Mouse (Mus musculus): ENCODE measurements around the gene Cyp2e1. TPM values are rescaled to one million over a fixed set of nuclear protein-coding genes. Genes with fewer than 3 reads are reported as not detected.

Cyp2e1 gene
- polyA plus RNA-seq, 1 experiment from 2014 or later, result not detected

GRCm38 (mm10) chr7:140822731-140823130, 59.2 kb downstream of the Cyp2e1 start:
- no peaks in the 10 kb centered on the region for H3K36me3 ChIP-seq (ENCODE audit: control insufficient read depth, insufficient read depth, low read length)
- H3K27me3 ChIP-seq (ENCODE audit: control insufficient read depth, insufficient read depth, low read length), result no peaks in the 10 kb centered on the region
- H3K27ac ChIP-seq (ENCODE audit: low read length), result no peak overlapping the region
- H3K4me3 ChIP-seq (replicated peaks; ENCODE audit: low read length), result no peak overlapping the region
- WGBS, result 85% methylated on average over 4 of the region's 4 CpGs
- no peaks in the 10 kb centered on the region for H3K9me3 ChIP-seq (replicated peaks; ENCODE audit: control insufficient read depth, low read length)
- ATAC-seq (ENCODE audit: insufficient read depth, low FRiP score), result no peak
- no peak overlapping the region for H3K9ac ChIP-seq (ENCODE audit: low read length)
- H3K4me1 ChIP-seq (ENCODE audit: control insufficient read depth, insufficient read depth, low read length), result no peaks in the 10 kb centered on the region
- H3K4me2 ChIP-seq (ENCODE audit: low read depth, low read length), result no peak overlapping the region

Other genes with a start within 250 kb of the Cyp2e1 start
- gene Olfr538, start 195.9 kb upstream of the Cyp2e1 start, polyA plus RNA-seq (2015; fragmentation: Nextera tagmentation; extraction: Ambion mirVana), result not detected in 2 replicates
- 0.01 and 0.02 TPM in 2 replicates for gene Olfr46, start 162.5 kb upstream of the Cyp2e1 start, polyA plus RNA-seq (2015; fragmentation: Nextera tagmentation; extraction: Ambion mirVana)
- gene Olfr61, start 134.8 kb upstream of the Cyp2e1 start, polyA plus RNA-seq (2015; fragmentation: Nextera tagmentation; extraction: Ambion mirVana), result not detected in 2 replicates
- not detected in 2 replicates for gene Olfr53, start 117.3 kb upstream of the Cyp2e1 start, polyA plus RNA-seq (2015; fragmentation: Nextera tagmentation; extraction: Ambion mirVana)
- not detected in 2 replicates for gene Olfr539, start 103.8 kb upstream of the Cyp2e1 start, polyA plus RNA-seq (2015; fragmentation: Nextera tagmentation; extraction: Ambion mirVana)
- not detected in 2 replicates for gene Olfr45, start 81.8 kb upstream of the Cyp2e1 start, polyA plus RNA-seq (2015; fragmentation: Nextera tagmentation; extraction: Ambion mirVana)
- not detected in 2 replicates for gene Olfr541, start 66.5 kb upstream of the Cyp2e1 start, polyA plus RNA-seq (2015; fragmentation: Nextera tagmentation; extraction: Ambion mirVana)
- gene Syce1, start 24.1 kb downstream of the Cyp2e1 start, polyA plus RNA-seq (2015; fragmentation: Nextera tagmentation; extraction: Ambion mirVana), result 0.35 TPM in 1 of 2 replicates, not detected in the other
- 1.3 and 1.9 TPM in 2 replicates for gene Zfp941, start 58.4 kb downstream of the Cyp2e1 start, polyA plus RNA-seq (2015; fragmentation: Nextera tagmentation; extraction: Ambion mirVana)
- gene Urah, start 71.3 kb downstream of the Cyp2e1 start, polyA plus RNA-seq (2015; fragmentation: Nextera tagmentation; extraction: Ambion mirVana), result 26.7 and 34.7 TPM in 2 replicates
- not detected in 2 replicates for gene Scgb1c1, start 81.8 kb downstream of the Cyp2e1 start, polyA plus RNA-seq (2015; fragmentation: Nextera tagmentation; extraction: Ambion mirVana)
- gene Odf3, start 84.1 kb downstream of the Cyp2e1 start, polyA plus RNA-seq (2015; fragmentation: Nextera tagmentation; extraction: Ambion mirVana), result 0.08 TPM in 1 of 2 replicates, not detected in the other
- not detected in 2 replicates for gene Gm45785, start 92.6 kb downstream of the Cyp2e1 start, polyA plus RNA-seq (2015; fragmentation: Nextera tagmentation; extraction: Ambion mirVana)
- 62.5 and 77.8 TPM in 2 replicates for gene Ric8a, start 93.2 kb downstream of the Cyp2e1 start, polyA plus RNA-seq (2015; fragmentation: Nextera tagmentation; extraction: Ambion mirVana)
- gene Bet1l, start 93.8 kb downstream of the Cyp2e1 start, polyA plus RNA-seq (2015; fragmentation: Nextera tagmentation; extraction: Ambion mirVana), result 43.5 and 46.6 TPM in 2 replicates
- gene Psmd13, start 118.2 kb downstream of the Cyp2e1 start, polyA plus RNA-seq (2015; fragmentation: Nextera tagmentation; extraction: Ambion mirVana), result 189 and 193 TPM in 2 replicates
- gene Sirt3, start 118.6 kb downstream of the Cyp2e1 start, polyA plus RNA-seq (2015; fragmentation: Nextera tagmentation; extraction: Ambion mirVana), result 24.0 and 27.4 TPM in 2 replicates
- 1.3 and 19.4 TPM in 2 replicates for gene Cox8b, start 136.7 kb downstream of the Cyp2e1 start, polyA plus RNA-seq (2015; fragmentation: Nextera tagmentation; extraction: Ambion mirVana)
- 9.9 and 10.0 TPM in 2 replicates for gene Nlrp6, start 157.2 kb downstream of the Cyp2e1 start, polyA plus RNA-seq (2015; fragmentation: Nextera tagmentation; extraction: Ambion mirVana)
- gene Pgghg, start 177.7 kb downstream of the Cyp2e1 start, polyA plus RNA-seq (2015; fragmentation: Nextera tagmentation; extraction: Ambion mirVana), result 25.6 and 27.3 TPM in 2 replicates
- gene Ifitm5, start 186.6 kb downstream of the Cyp2e1 start, polyA plus RNA-seq (2015; fragmentation: Nextera tagmentation; extraction: Ambion mirVana), result 3.8 and 4.4 TPM in 2 replicates
- gene Gm45717, start 192.2 kb downstream of the Cyp2e1 start, polyA plus RNA-seq (2015; fragmentation: Nextera tagmentation; extraction: Ambion mirVana), result not detected in 2 replicates
- gene Ifitm2, start 192.2 kb downstream of the Cyp2e1 start, polyA plus RNA-seq (2015; fragmentation: Nextera tagmentation; extraction: Ambion mirVana), result 1,006 and 1,276 TPM in 2 replicates
- 156 and 185 TPM in 2 replicates for gene Ifitm1, start 203.5 kb downstream of the Cyp2e1 start, polyA plus RNA-seq (2015; fragmentation: Nextera tagmentation; extraction: Ambion mirVana)
- gene Ifitm3, start 247.0 kb downstream of the Cyp2e1 start, polyA plus RNA-seq (2015; fragmentation: Nextera tagmentation; extraction: Ambion mirVana), result 322 and 395 TPM in 2 replicates